Mouse (Mus musculus) C2C12 (cell line): ENCODE data around the gene Irf2.
A peak's percentile ranks its signal among the peaks of the same experiment; 100 is the strongest.

Experiments used
- CEBPB ChIP-seq: IDR thresholded peaks from one replicate; pipeline ENCODE4 v1.6.1; 2011; ENCODE audit warnings: low read depth, mild to moderate bottlenecking, control low read depth, moderate library complexity
- CTCF ChIP-seq: IDR thresholded peaks from one replicate; pipeline ENCODE4 v1.5.1; 2011; ENCODE audit not compliant: control insufficient read depth, insufficient read depth, insufficient read length
- FOSL1 ChIP-seq: IDR thresholded peaks from one replicate; pipeline ENCODE4 v1.8.0; 2011; ENCODE audit warnings: mild to moderate bottlenecking, low read length; ENCODE audit not compliant: poor library complexity, insufficient read depth, severe bottlenecking
- MYOG ChIP-seq: IDR thresholded peaks from one replicate; pipeline ENCODE4 v1.6.1; 2011; ENCODE audit not compliant: control insufficient read depth, insufficient read length; ENCODE audit errors: extremely low read depth
- USF1 ChIP-seq: IDR thresholded peaks from one replicate; pipeline ENCODE4 v1.6.1; 2011; ENCODE audit warnings: low read depth, mild to moderate bottlenecking, control low read depth, moderate library complexity

- TF ChIP-seq CTCF (no peak), FOSL1 (no peak), USF1 (no peak), CEBPB (peak; percentile 46), MYOG (no peak)
Observed at GRCm38 (mm10) chr8:46741991-46742690, 2.6 kb downstream of the Irf2 start.
